Mouse (Mus musculus) limb, embryonic 11.5 days (tissue): Measurements from ENCODE around the gene Tsacc. TPM values are rescaled to one million over a fixed set of nuclear protein-coding genes. Genes with fewer than 3 reads are reported as not detected.

Source experiments
- polyA plus RNA-seq: library from polyadenylated mRNA; unstranded; fragments of >200 nt; fragmentation: Nextera tagmentation; extraction: Ambion mirVana; gene quantifications from 2 replicates; pipeline ENCODE4 v1.2.1, GENCODE M21; 2014

Tsacc gene
- polyA plus RNA-seq, 1 experiment from 2014 or later = 11.9 TPM

Other genes starting within 250 kb of the Tsacc start
- 171 and 172 TPM in 2 replicates for gene Naxe, start 238.5 kb downstream of the Tsacc start, polyA plus RNA-seq
- gene Ttc24, start 218.7 kb downstream of the Tsacc start, polyA plus RNA-seq = not detected in 2 replicates
- 16.0 and 19.6 TPM in 2 replicates for gene Iqgap3, start 215.0 kb downstream of the Tsacc start, polyA plus RNA-seq
- 12.6 and 14.3 TPM in 2 replicates for gene Mef2d, start 154.6 kb downstream of the Tsacc start, polyA plus RNA-seq
- 0.11 and 0.60 TPM in 2 replicates for gene Rhbg, start 42.3 kb downstream of the Tsacc start, polyA plus RNA-seq
- 0.37 and 0.59 TPM in 2 replicates for gene Gm38392, start 9.8 kb downstream of the Tsacc start, polyA plus RNA-seq
- gene Cct3, start 117 bp upstream of the Tsacc start, polyA plus RNA-seq = 764 and 785 TPM in 2 replicates
- gene Glmp, start 28.0 kb upstream of the Tsacc start, polyA plus RNA-seq = 90.5 and 100 TPM in 2 replicates
- gene Tmem79, start 39.1 kb upstream of the Tsacc start, polyA plus RNA-seq = 1.8 and 3.3 TPM in 2 replicates
- gene Smg5, start 39.3 kb upstream of the Tsacc start, polyA plus RNA-seq = 44.9 and 49.0 TPM in 2 replicates
- gene Paqr6, start 67.6 kb upstream of the Tsacc start, polyA plus RNA-seq = 1.1 and 1.8 TPM in 2 replicates
- gene Bglap3, start 75.7 kb upstream of the Tsacc start, polyA plus RNA-seq = not detected in 2 replicates
- gene Bglap2, start 81.7 kb upstream of the Tsacc start, polyA plus RNA-seq = not detected in 2 replicates
- not detected in 2 replicates for gene Bglap, start 87.5 kb upstream of the Tsacc start, polyA plus RNA-seq
- gene Pmf1, start 113.3 kb upstream of the Tsacc start, polyA plus RNA-seq = 174 and 185 TPM in 2 replicates
- gene Slc25a44, start 128.1 kb upstream of the Tsacc start, polyA plus RNA-seq = 17.7 and 18.9 TPM in 2 replicates
- gene Sema4a, start 164.2 kb upstream of the Tsacc start, polyA plus RNA-seq = 5.4 and 5.7 TPM in 2 replicates
- gene Lmna, start 213.0 kb upstream of the Tsacc start, polyA plus RNA-seq = 20.3 and 20.4 TPM in 2 replicates
- 42.6 and 43.5 TPM in 2 replicates for gene Mex3a, start 235.4 kb upstream of the Tsacc start, polyA plus RNA-seq